Mouse (Mus musculus) large intestine, adult 2 months (tissue): Measurements from ENCODE around the gene Macf1. TPM values are rescaled to one million over a fixed set of nuclear protein-coding genes. Genes with fewer than 3 reads are reported as not detected.
"Not testable (repeated sequence)": the region's sequence is repeated elsewhere in the genome, so short reads cannot be mapped to it uniquely, and the experiment has no call there.

ENCODE experiments used
- DNase-seq: peaks from one replicate; pipeline ENCODE4 v3.0.0-alpha.2; 2012; ENCODE audit warnings: low read depth, low spot score
- WGBS: fragments of 180-500 bp; shearing (Covaris S2); methylation state at CpG from one replicate; pipeline ENCODE4 v1.1.7; 2018; 5-methylcytosine and 5-hydroxymethylcytosine counted together
- polyA plus RNA-seq: library from polyadenylated mRNA; depleted of rRNA; stranded (reverse); fragments of >200 nt; gene quantifications from 2 replicates; pipeline ENCODE4 v1.2.3, GENCODE M21; 2012

The Macf1 gene
- polyA plus RNA-seq, 1 experiment = 23.4 TPM

GRCm38 (mm10) chr4:123337693-123338092 lies 346.5 kb downstream of the Macf1 start:
- 69% methylated on average over 4 of the region's 4 CpGs for WGBS
- no peak for DNase-seq

- WGBS = 61% methylated on average over 14 of the region's 14 CpGs
- no peak for DNase-seq
Measured at GRCm38 (mm10) chr4:123335796-123336585, 348.2 kb downstream of the Macf1 start.

GRCm38 (mm10) chr4:123335244-123335643 lies 348.9 kb downstream of the Macf1 start:
- 68% methylated on average over 10 of the region's 10 CpGs for WGBS
- not testable (repeated sequence) for DNase-seq

DNA sequence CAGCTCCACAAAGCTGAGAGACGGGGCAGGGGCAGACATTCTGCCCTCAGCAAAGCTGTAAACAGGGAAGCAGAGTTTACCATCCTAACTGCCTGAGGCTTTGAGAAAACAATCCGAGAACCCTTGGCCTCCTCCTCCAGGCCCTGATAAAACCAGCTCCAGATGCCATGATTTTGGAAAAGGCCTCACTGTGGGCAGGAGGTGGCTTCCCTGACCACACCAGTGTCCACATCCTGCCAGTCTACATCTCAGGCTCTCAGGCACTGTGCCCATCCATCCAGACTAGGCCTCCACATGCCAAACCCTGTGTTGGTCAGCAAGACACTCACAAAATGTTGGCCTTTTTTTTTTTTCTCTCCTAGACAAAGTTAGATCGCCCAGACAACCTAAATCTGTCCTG lies 350.0 kb downstream of the Macf1 start:
- 57% methylated on average over 3 of the region's 3 CpGs for WGBS
- no peak for DNase-seq

GRCm38 (mm10) chr4:123333151-123333550 lies 351.0 kb downstream of the Macf1 start:
- DNase-seq = no peak
- WGBS = 98% methylated on average over 4 of the region's 4 CpGs

GRCm38 (mm10) chr4:123331961-123332360 lies 352.2 kb downstream of the Macf1 start:
- not testable (repeated sequence) for DNase-seq
- WGBS = 81% methylated on average over 1 of the region's 1 CpGs

GRCm38 (mm10) chr4:123331326-123331725 lies 352.8 kb downstream of the Macf1 start:
- WGBS = 91% methylated on average over 5 of the region's 5 CpGs
- no peak for DNase-seq

GRCm38 (mm10) chr4:123328946-123329345 lies 355.2 kb downstream of the Macf1 start:
- DNase-seq = no peak
- 62% methylated on average over 6 of the region's 6 CpGs for WGBS

GRCm38 (mm10) chr4:123327630-123328029 lies 356.5 kb downstream of the Macf1 start:
- WGBS = 69% methylated on average over 3 of the region's 3 CpGs

GRCm38 (mm10) chr4:123326087-123326486 lies 358.1 kb downstream of the Macf1 start:
- 53% methylated on average over 3 of the region's 3 CpGs for WGBS
- no peak for DNase-seq

More at GRCm38 (mm10) chr4:123327630-123328029, 356.5 kb downstream of the Macf1 start:
- DNase-seq = no peak

GRCm38 (mm10) chr4:123323534-123323933 lies 360.6 kb downstream of the Macf1 start, which contains the start of gene Oxct2a:
Oxct2a (minus strand) TSS chr4:123323634.
- 18% methylated on average over 13 of the region's 13 CpGs for WGBS
- DNase-seq = no peak

- 10% methylated on average over 31 of the region's 38 CpGs for WGBS
- DNase-seq = not testable (repeated sequence)
Measured at GRCm38 (mm10) chr4:123322910-123323309, 361.2 kb downstream of the Macf1 start.

DNA sequence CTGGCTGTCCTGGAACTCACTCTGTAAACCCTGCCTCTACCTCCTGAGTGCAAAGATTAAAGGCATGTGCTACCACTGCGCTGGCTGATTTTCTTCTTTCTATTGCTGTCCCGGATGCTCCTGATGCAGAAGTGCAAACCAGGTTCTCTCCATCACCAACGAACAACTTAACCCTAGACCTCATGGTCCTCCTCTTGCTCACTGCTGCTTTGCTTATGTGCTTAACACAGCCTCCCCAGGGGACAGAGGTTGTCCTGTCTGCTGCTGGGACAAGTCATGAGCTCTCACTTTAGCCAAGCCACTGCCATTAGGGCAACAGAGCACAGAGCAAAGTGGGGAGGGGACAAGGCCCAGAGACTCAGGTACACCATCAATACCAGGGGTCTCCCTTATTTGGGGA lies 369.7 kb downstream of the Macf1 start:
- no peak for DNase-seq
- 76% methylated on average over 3 of the region's 3 CpGs for WGBS

- whole genome bisulfite sequencing = 85% methylated on average over 6 of the region's 6 CpGs
- DNase-seq = no peak
Measured at GRCm38 (mm10) chr4:123313010-123313409, 371.1 kb downstream of the Macf1 start.

- WGBS = 37% methylated on average over 7 of the region's 7 CpGs
- no peak for DNase-seq
Measured at GRCm38 (mm10) chr4:123311845-123312244, 372.3 kb downstream of the Macf1 start.

DNA sequence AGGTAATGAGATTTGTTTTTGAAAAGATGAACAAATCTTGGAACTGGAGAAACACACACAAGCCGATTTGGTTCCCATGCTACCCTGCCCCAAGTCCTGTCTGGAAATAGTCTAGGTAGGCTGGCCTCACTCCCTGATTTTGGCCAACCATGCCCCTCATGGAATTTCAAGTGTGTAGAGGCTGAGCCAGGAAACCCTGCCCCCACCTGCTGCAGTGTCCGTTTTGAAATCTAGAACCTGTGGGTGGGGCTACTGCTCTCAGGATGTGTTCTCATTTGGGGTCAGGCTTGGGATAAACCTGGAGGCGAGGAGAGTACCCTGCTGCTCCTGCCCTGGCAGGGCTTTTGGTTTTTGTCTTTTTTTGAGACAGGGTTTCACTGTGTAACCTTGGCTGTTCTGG lies 375.9 kb downstream of the Macf1 start:
- WGBS = 44% methylated on average over 3 of the region's 3 CpGs
- DNase-seq = no peak

- WGBS = 91% methylated on average over 10 of the region's 10 CpGs
- DNase-seq = no peak
Measured at GRCm38 (mm10) chr4:123306999-123307398, 377.2 kb downstream of the Macf1 start.

DNA sequence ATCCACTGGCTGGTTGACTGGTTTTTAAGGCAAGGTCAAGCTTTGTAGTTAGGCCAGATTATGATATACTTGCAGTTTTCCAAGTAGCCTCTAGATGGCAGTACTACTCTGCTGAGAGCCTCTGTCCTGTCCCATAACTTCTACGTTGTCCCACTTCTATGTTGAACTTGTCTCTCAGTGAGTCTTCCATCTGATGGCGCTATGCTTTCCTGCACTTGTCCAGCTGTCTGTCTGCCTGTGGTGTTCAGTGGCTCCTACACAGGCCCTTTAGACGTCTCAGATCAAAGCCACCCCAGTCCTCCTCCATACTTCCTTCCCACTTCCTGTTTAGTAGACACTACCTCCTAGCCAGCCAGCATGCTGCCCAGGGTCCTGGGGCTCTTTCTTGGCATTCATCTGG lies 378.4 kb downstream of the Macf1 start:
- no peak for DNase-seq
- WGBS = 17% methylated on average over 3 of the region's 3 CpGs
